Mouse (Mus musculus) bone marrow, adult 2 months (tissue): Measurements from ENCODE around the gene Gabrb1. TPM values are rescaled to one million over a fixed set of nuclear protein-coding genes. Genes with fewer than 3 reads are reported as not detected.

Source experiments
- H3K27ac ChIP-seq: fragments of 200-500 bp; 2 replicates; pipeline ENCODE4 v1.5.1; 2012; ENCODE audit warnings: low read depth, mild to moderate bottlenecking, control low read depth, inconsistent platforms, low read length; ENCODE audit not compliant: control insufficient read depth, poor library complexity, insufficient read depth
- H3K4me1 ChIP-seq: fragments of 200-500 bp; 2 replicates; pipeline ENCODE4 v1.6.1; 2011; ENCODE audit warnings: low read length; ENCODE audit not compliant: control insufficient read depth, insufficient read depth
- H3K4me3 ChIP-seq: fragments of 200-500 bp; replicated peaks from 2 replicates; pipeline ENCODE3; 2011; ENCODE audit warnings: mild to moderate bottlenecking, low read depth, low read length, control low read depth; ENCODE audit not compliant: control insufficient read depth
- CTCF ChIP-seq: fragments of 200-500 bp; IDR thresholded peaks from 2 replicates; pipeline ENCODE4 v1.5.1; 2011; ENCODE audit warnings: low read length, control low read depth; ENCODE audit not compliant: control insufficient read depth, insufficient read depth
- POLR2A ChIP-seq: fragments of 200-500 bp; IDR thresholded peaks from 2 replicates; pipeline ENCODE4 v1.6.1; 2011; ENCODE audit warnings: low read depth, mild to moderate bottlenecking, control low read depth, low read length, borderline replicate concordance; ENCODE audit not compliant: control insufficient read depth
- WGBS: fragments of 180-500 bp; shearing (Covaris S2); methylation state at CpG from one replicate; pipeline ENCODE4 v1.1.7; 2018; 5-methylcytosine and 5-hydroxymethylcytosine counted together
- polyA plus RNA-seq: library from polyadenylated mRNA; stranded (reverse); fragments of >200 nt; gene quantifications from 2 replicates; pipeline ENCODE4 v1.2.4, GENCODE M21; 2011; ENCODE audit warnings: low replicate concordance; ENCODE audit not compliant: missing spikeins, insufficient read depth, insufficient read length

The Gabrb1 gene
- 0.07 and 0.10 TPM in 2 replicates for polyA plus RNA-seq

DNA sequence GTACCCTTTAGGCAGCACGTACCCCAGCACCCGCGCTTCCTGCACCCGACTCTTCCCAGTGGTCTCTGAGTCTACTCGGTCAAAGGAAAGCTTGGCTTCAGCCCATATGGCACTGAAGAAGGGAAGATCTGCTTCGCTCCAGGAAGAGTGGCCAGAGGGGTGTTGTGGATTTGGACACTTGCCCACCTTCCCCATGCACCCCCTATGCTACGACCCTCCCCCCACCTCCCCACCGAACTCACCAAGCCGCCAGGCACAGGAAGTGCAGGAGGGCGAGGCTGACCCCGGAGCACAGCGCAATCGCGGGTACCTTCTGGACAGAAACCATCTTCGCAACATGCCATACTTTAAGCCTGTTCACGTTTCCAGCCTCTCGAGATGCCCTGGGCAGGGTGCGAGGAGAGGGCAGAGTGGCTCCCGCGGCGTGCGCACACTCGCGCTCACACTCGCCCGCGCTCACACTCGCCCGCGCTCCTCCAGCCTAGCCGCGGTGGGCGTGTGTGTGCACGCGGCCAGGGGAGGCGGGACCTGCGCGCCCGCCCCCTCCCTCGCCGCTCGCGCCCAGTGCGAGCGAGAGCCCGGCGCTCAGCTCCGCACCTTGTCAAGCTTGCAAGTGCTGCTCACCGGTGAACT is at the start of gene Gabrb1:
Gene Gabrb1, plus strand, starts transcription at position 632 of the 633 bp plus-strand sequence.
- 1% methylated on average over 49 of the region's 49 CpGs for WGBS
- H3K4me1 ChIP-seq = no peaks in the 10 kb centered on the region
- TF ChIP-seq CTCF (no peak), POLR2A (no peak)
- no peak within 1 kb of the TSS for H3K4me3 ChIP-seq
- no peak within 1 kb of the TSS for H3K27ac ChIP-seq

DNA sequence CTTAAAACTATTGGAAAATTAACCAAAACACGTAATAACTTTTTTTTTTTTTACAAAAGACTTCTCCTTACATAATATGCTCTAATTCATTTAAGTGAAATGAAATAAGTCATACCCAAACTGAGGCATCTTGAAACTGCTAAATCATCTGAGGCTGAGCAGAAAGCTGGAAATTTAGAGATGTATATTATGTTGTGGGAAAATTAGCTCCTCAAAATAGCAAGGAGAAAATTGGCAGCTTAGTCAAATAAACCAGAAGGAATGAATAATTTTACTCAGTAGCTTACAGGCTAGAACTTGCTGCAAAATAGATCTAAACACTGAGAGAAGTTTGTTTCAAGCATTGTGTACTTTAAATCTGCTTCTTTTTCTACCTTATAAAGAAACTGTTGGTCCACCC is 49.2 kb upstream of the Gabrb1 start:
- 64% methylated on average over 1 of the region's 1 CpGs for WGBS
- Histone ChIP-seq H3K4me1 (no peaks in the 10 kb centered on the region), H3K27ac (no peak overlapping the region), H3K4me3 (no peak overlapping the region)
- TF ChIP-seq CTCF = no peak
- TF ChIP-seq POLR2A = no peak

DNA sequence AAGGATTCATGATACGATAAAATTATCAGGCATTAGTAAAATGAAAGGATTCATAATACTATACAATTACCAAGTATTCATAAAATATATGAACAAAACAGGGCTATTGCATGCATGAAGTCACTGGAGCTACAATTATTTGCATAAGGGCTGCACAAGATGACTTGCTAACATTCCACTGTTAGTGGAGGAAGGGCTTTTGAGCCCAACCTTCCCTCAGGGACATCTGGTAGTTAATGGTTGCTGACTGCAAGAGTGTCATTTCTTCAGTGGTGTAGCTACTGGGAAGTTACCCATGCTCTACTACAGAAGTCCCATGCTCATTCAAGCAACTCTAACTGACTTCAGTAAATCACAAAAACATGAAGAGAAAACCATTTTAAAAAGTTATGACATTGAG is 43.6 kb upstream of the Gabrb1 start:
- 91% methylated on average over 1 of the region's 1 CpGs for WGBS
- no peaks in the 10 kb centered on the region for H3K4me1 ChIP-seq
- TF ChIP-seq CTCF = no peak
- no peak for TF ChIP-seq POLR2A

DNA sequence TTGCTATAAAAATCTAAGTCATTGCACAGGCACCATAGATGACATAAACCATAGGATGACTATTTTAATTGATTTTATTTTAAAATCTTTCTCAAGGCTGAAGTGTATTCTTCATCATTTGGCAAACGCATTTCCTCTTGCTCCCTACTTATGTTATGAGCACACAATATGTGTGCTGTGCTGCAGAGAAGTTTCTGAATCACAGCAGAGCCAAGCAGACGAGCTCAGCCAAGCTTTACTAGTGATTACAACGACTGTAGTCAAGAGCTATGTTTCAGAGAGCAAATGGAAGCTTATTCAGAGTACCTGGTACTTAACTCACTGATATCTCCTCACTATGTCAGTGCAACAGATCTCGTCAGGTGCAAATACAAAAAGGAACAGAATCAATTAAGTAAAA is 41.2 kb upstream of the Gabrb1 start:
- WGBS = 56% methylated on average over 4 of the region's 4 CpGs
- Histone ChIP-seq H3K27ac (no peak overlapping the region), H3K4me1 (no peaks in the 10 kb centered on the region), H3K4me3 (no peak overlapping the region)
- no peak for TF ChIP-seq POLR2A
- TF ChIP-seq CTCF = no peak

More for the DNA sequence above, 43.6 kb upstream of the Gabrb1 start:
- Histone ChIP-seq H3K27ac (no peak overlapping the region), H3K4me3 (no peak overlapping the region)

DNA sequence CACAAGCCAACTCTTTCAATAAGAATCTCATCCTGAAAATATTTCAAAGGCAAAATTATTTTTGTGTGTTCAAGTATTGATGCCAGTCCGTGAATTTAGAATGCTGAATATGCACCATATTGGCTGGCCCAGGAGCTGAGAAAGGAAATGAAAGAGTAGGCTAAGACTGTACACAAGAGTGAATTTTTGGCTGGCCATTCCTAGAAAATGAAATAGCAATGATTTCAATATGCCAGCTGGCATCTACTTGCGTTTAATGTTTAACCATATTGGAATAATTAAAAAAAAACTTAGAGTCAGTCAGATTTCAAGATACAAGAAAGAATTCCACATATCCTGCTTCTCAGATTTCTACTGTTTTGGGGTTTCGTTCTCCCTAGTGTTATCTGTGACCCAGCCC is 30.1 kb upstream of the Gabrb1 start:
- Histone ChIP-seq H3K4me1 (no peaks in the 10 kb centered on the region), H3K27ac (no peak overlapping the region), H3K4me3 (no peak overlapping the region)
- 80% methylated on average over 3 of the region's 3 CpGs for WGBS
- TF ChIP-seq CTCF (no peak), POLR2A (no peak)

DNA sequence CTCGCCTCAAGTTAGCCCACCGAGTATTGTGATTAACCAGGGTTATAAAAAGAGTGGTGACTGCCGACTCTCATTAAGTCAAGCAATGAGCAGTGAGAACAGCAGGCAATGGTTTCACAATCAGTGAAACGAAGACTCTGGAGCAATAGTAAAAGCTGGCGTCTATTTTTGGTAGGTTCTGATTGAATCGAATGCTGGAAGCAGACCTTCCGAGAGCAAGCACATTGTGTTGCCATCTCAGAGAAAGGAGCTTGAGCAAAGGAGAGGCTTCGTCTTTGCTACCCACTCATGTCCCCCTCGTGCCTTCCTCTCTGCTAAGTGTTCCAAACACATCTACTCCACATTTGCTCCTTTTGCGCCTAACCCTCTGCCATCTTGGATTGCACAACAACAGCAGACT is 18.1 kb upstream of the Gabrb1 start:
- no peak overlapping the region for H3K4me3 ChIP-seq
- WGBS = 73% methylated on average over 10 of the region's 10 CpGs
- no peak overlapping the region for H3K27ac ChIP-seq
- TF ChIP-seq POLR2A = no peak
- TF ChIP-seq CTCF = no peak
- H3K4me1 ChIP-seq = no peaks in the 10 kb centered on the region

DNA sequence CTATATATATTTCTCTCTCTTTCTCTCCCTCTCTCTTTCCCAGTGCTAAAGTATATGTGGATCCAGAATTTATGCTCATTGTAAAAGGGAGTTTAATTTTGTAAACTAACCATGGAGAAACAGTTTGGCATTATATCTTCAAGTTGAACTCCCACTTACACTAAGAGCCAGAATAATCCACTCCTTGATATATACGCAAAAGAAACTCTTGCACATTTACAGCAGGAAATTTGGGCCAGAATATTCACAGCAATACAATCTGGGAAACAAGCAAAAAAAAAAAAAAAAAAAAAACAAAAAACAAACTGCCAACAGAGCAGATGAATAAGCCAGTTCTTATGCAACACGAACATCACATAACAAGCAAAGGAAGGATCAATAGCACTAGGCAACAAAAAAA is 9.8 kb upstream of the Gabrb1 start:
- no peak overlapping the region for H3K27ac ChIP-seq
- H3K4me1 ChIP-seq = no peaks in the 10 kb centered on the region
- TF ChIP-seq CTCF (no peak), POLR2A (no peak)
- 86% methylated on average over 2 of the region's 2 CpGs for WGBS
- H3K4me3 ChIP-seq = no peak overlapping the region

DNA sequence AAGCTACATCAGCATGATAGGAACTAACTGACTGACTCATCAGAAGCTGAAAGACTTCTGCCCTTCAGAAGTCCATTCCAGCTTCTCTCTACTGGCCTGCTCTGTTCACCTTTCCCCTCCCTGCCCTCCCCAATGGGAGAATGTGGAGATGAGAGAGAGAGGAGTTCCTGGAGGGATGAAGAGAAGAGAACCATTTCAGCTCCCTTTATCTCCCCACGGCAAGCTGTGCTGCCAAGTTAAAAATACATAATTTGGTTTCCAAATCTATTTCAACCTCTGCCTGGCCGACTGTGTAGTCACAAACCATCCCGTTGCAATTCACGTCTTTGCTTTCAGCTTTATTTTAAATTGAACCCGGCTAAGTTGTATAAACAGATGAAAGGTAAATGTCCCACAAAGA is 3.9 kb upstream of the Gabrb1 start:
- Histone ChIP-seq H3K4me3 (no peak overlapping the region), H3K27ac (no peak overlapping the region), H3K4me1 (no peaks in the 10 kb centered on the region)
- WGBS = 79% methylated on average over 5 of the region's 5 CpGs
- TF ChIP-seq CTCF (no peak), POLR2A (no peak)

DNA sequence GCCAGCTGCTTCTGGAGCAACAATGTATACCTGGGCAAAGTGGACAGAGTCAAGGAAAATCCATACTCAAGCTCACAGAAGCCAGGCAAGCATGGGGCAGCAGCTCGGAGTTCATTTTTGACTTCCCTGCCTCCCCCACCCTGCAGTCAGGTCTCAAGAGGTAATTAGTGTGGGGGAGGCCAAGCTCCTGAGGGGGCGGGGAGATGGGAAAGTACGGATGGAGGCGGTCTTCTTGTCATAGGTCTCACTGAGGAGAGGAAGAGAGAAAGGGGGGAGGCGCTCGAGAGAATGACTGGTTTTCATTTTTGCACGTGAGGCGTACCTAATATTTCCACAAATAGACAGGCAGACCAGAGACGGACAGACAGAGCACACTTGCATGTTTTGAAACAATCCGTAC is 1.1 kb upstream of the Gabrb1 start:
- 7% methylated on average over 10 of the region's 10 CpGs for WGBS
- H3K4me1 ChIP-seq = no peaks in the 10 kb centered on the region
- TF ChIP-seq CTCF (no peak), POLR2A (no peak)
- H3K27ac ChIP-seq = no peak overlapping the region
- H3K4me3 ChIP-seq = no peak overlapping the region
